Mouse (Mus musculus): ENCODE measurements around the gene Asb18.

DNA sequence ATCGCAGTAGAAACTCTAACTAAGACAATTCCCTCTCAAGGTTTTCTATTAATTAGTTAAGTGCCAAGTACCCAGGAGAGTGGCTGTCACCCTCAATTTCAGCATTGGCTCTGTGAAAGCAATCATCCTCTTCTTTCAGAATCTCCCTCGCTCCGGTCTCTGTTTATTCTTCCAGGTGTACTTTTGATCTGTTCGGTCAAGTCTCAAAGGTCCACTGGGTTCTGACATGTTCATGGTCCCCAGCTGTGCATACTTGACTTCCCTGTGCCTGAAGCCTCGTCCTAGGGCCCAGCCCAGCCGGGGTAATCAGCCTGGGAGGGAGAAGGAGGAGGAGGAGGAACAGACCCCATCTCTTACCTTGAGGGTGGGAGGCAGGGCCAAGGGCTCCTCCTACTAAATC is 95.3 kb downstream of the Asb18 start:
- TF ChIP-seq CTCF (IDR thresholded peaks at IDR 0.05; ENCODE audit: low read depth, low read length) (no peak), EP300 (IDR thresholded peaks at IDR 0.05; ENCODE audit: insufficient read depth, low read depth, low read length) (no peak), POLR2A (IDR thresholded peaks at IDR 0.05; ENCODE audit: insufficient read depth, low read length) (no peak)
